Mouse (Mus musculus) right cerebral cortex, postnatal 4 days (tissue): Measurements from ENCODE around the gene Ntrk3.

Source experiments
- DNase-seq: peaks from one replicate; pipeline ENCODE4 v3.0.0-alpha.2; 2022

The Ntrk3 gene

DNA sequence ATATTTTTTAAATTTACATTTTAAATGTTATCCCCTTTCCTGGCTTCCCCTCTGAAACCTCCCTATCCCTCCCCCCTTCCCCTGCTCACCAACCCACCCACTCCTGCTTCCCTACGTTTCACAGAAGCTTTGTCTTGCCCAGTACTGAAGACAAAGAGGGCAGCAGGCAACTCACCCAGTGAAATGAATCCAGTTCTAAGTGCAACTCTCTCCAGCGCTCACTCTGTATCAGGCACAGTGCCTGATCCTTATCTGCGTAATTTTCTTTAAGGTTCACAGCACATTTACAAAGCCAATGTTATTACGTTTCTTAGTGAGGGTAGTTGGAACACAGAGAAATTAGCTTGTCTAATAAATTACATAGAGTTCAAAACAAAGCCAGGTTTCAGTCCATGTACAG is 592.6 kb downstream of the Ntrk3 start:
- no peak for DNase-seq

DNA sequence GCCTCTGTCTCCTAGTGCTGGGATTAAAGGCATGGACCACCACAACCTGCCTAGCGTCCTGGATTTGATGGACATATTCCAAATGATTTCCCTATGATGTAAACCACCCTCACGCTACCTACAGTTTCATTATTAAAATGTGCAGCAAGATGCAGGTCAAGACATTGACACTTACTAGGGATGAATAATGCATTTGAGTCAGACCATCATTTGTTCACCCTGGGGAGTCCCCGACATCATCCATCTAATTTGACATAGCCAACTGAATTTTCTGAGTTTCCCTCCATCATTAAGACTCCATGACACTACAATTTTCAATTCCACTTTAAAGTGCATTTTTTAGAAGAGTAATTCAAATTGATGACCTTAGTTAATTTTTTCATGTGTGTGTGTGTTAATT is 593.0 kb downstream of the Ntrk3 start:
- DNase-seq: no peak

DNA sequence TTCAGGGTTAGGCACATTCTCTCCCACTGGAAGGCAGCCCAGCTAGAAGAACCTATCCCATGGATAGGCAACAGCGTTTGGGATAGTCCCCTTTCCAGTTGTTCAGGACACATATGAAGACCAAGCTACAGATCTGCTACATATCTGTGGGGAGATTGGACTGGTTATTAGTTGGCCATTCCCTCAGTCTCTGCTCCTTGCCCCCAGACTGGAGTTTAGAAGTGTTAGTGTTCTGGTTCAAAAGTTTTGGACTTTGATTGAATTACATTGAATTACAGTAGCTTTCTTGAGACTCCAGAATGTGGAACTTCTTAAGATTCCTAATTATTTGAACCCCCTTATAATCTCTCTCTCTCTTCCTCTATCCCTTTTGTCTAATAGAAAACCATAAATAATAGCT is 607.8 kb downstream of the Ntrk3 start:
- DNase-seq: no peak
